ENCODE assay signal across 12 mouse cellular contexts in the genomic region with DNA sequence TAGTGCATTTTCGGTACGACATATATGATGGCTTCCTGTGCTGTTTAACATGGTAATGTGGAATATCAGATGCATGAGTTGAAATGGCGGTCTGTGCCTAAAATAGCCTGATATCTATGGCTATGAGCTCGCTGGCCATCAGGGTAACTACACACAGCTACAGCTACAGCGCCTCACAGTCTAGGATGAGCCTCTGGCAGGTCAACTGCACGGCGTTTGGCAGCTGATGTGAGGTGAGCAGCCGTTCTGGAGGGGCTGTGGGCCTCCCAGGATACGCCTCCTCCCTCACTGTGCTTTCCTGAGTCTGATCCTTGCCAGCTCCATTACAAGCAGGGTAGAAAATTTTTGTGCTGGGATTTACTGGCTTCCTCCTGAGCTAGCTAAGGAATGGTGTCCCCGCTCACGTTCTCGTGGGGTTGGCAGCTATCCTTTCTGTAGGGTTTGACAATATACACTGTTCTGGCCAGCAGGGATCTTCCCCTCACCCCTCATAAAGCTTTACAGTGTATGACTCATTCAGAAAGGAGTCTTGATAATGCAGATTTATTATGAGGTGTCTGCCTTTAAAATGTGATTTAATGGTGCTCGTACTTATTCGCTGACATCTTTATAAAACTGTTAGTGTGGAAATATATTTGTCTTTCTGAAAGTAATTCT.
DNase-seq lines count a peak whose midpoint lies in the region; ATAC-seq and TF ChIP-seq lines count a peak whose summit lies in the region.
"Had no signal": no experiment of that assay in that cellular context is flagged by ENCODE, and none has a peak within 500 bp of the region (broad histone marks: within the 10 kb centered on the region; RNA-seq: fewer than 3 reads in every experiment).

No protein-coding gene starts in this region.

- peak overlapping the region; percentile 79 for H3K27ac ChIP-seq in gastrocnemius, adult 2 months
- H3K27ac ChIP-seq in limb, embryonic 14.5 days (replicated peaks; ENCODE audit: low read depth, low read length): no peak overlapping the region; the same call in 1 of the 2 replicates
- H3K27ac ChIP-seq: forebrain, embryonic 15.5 days; liver, embryonic 15.5 days had no signal

- no peak overlapping the region for H3K9ac ChIP-seq in limb, embryonic 14.5 days (ENCODE audit: low read depth, low read length, severe bottlenecking)
- H3K9ac ChIP-seq: forebrain, embryonic 15.5 days; liver, embryonic 15.5 days had no signal

- 35% methylated on average over 14 of the region's 14 CpGs for WGBS in limb, embryonic 14.5 days

- no peak for TF ChIP-seq CTCF in gastrocnemius, adult 2 months (IDR thresholded peaks at IDR 0.05)
- TF ChIP-seq CTCF in brain, embryonic 14.5 days (IDR thresholded peaks at IDR 0.05; ENCODE audit: borderline replicate concordance, extremely low read depth, insufficient read depth, insufficient read length): no peak

- peaks cover 45% of the 10 kb centered on the region for H3K4me1 ChIP-seq in limb, embryonic 14.5 days (ENCODE audit: control insufficient read depth, insufficient read depth, low read length)

- intact Hi-C loops in gastrocnemius, adult 2 months (cut with DNase I): loop anchor here (5.0 kb wide), 1 partner anchor 42 kb away; no protein-coding TSS in a partner anchor
- intact Hi-C loops in gastrocnemius, postnatal 36 days (cut with DNase I): no loop called here
- intact Hi-C loops in heart, postnatal 10 days (cut with DNase I): no loop called here

- ATAC-seq in limb, embryonic 14.5 days (ENCODE audit: low FRiP score, low read depth): peak; percentile 81
- ATAC-seq in erythroblast, adult 5-6 weeks (replicated peaks; ENCODE audit: low FRiP score, poor library complexity, severe bottlenecking): no peak
- ATAC-seq: forebrain, embryonic 15.5 days had no signal

- H3K36me3 ChIP-seq in limb, embryonic 14.5 days (ENCODE audit: control insufficient read depth, insufficient read depth, low read length): no peaks in the 10 kb centered on the region
- H3K36me3 ChIP-seq: forebrain, embryonic 15.5 days; liver, embryonic 15.5 days had no signal

- no peaks in the 10 kb centered on the region for H3K9me3 ChIP-seq in limb, embryonic 14.5 days (ENCODE audit: control insufficient read depth, low read length)
- H3K9me3 ChIP-seq: forebrain, embryonic 15.5 days; liver, embryonic 15.5 days had no signal

- H3K4me3 ChIP-seq in gastrocnemius, adult 2 months: 0 out of 2 replicates have a peak overlapping the region, but pooled peaks have one; percentile 21
- H3K4me3 ChIP-seq in limb, embryonic 14.5 days (replicated peaks; ENCODE audit: low read length): no peak overlapping the region
- H3K4me3 ChIP-seq: forebrain, embryonic 15.5 days; liver, embryonic 15.5 days had no signal

- no peak for TF ChIP-seq POLR2A in brain, embryonic 14.5 days (IDR thresholded peaks at IDR 0.05; ENCODE audit: borderline replicate concordance, extremely low read depth, insufficient read depth, insufficient read length, poor library complexity, severe bottlenecking)
- TF ChIP-seq POLR2A in limb, embryonic 14.5 days (IDR thresholded peaks at IDR 0.05; ENCODE audit: borderline replicate concordance, extremely low read depth, insufficient read depth, insufficient read length): no peak

- H3K27me3 ChIP-seq in limb, embryonic 14.5 days (ENCODE audit: control insufficient read depth, insufficient read depth, low read length): no peaks in the 10 kb centered on the region
- H3K27me3 ChIP-seq: forebrain, embryonic 15.5 days; liver, embryonic 15.5 days had no signal

- H3K4me2 ChIP-seq in limb, embryonic 14.5 days (replicated peaks; ENCODE audit: low read depth, low read length, severe bottlenecking): peak overlapping the region; percentile 29; the same call in 1 of the 2 replicates
- H3K4me2 ChIP-seq: forebrain, embryonic 15.5 days; liver, embryonic 15.5 days had no signal

- DNase-seq in gastrocnemius, adult 2 months: no peak
- no peak for DNase-seq in gastrocnemius, postnatal 36 days
- DNase-seq in brain, embryonic 14.5 days (ENCODE audit: low read depth): peak; percentile 69
- peak; percentile 43 to 49 for DNase-seq in heart, postnatal 10 days
- DNase-seq in limb, embryonic 14.5 days (ENCODE audit: low spot score): peak; percentile 67
- DNase-seq in embryo, embryonic 10 days (ENCODE audit: low spot score): no peak
- no peak for DNase-seq in natural killer cell, adult 2 months (ENCODE audit: low spot score in 2 of 2)
- DNase-seq: kidney, postnatal 36 days; spleen, adult 18-20 months had no signal

Comparison
In these comparisons a context has a peak if more than half of its experiments do, and no peak if none do; other contexts are left out.
1. DNase-seq: peak in brain, embryonic 14.5 days (single experiment), heart, postnatal 10 days (2 of 2) and limb, embryonic 14.5 days (single experiment); none in gastrocnemius, adult 2 months (single experiment), gastrocnemius, postnatal 36 days (0 of 2), embryo, embryonic 10 days (single experiment) and natural killer cell, adult 2 months (0 of 2).